Mouse (Mus musculus) neutrophil, adult 5-6 weeks (primary cell): Measurements from ENCODE around the gene Pik3r6. TPM values are rescaled to one million over a fixed set of nuclear protein-coding genes. Genes with fewer than 3 reads are reported as not detected.

Experiments
- ATAC-seq: fragments of 151-379, 151-347 bp; 2 replicates; pipeline ENCODE4 v1.8.0; 2017; ENCODE audit warnings: mild to moderate bottlenecking, moderate TSS enrichment; ENCODE audit not compliant: insufficient number of reproducible peaks, poor library complexity, low FRiP score, severe bottlenecking; ENCODE audit errors: extremely low read depth
- total RNA-seq: library from RNA; stranded (forward); fragments of 200-1000 nt; gene quantifications from 2 replicates; pipeline ENCODE4 v1.2.3, GENCODE M21; 2017

The Pik3r6 gene
- total RNA-seq, 1 experiment from 2014 or later: 31.0 TPM

GRCm38 (mm10) chr11:68485206-68485942, 17.4 kb upstream of the Pik3r6 start:
- peak; percentile 62; the same call in 1 of the 2 replicates for ATAC-seq

GRCm38 (mm10) chr11:68486093-68486492, 16.7 kb upstream of the Pik3r6 start:
- ATAC-seq: no peak

- ATAC-seq: no peak
These were observed 15.1 kb upstream of the Pik3r6 start for GRCm38 (mm10) chr11:68487720-68488119.

- ATAC-seq: no peak
These were observed 14.5 kb upstream of the Pik3r6 start for GRCm38 (mm10) chr11:68488256-68488824.

- no peak for ATAC-seq
These were observed 13.6 kb upstream of the Pik3r6 start for GRCm38 (mm10) chr11:68489236-68489635.

- no peak for ATAC-seq
These were observed 10.2 kb upstream of the Pik3r6 start for GRCm38 (mm10) chr11:68492592-68492991.

- ATAC-seq: no peak
These were observed 9.1 kb upstream of the Pik3r6 start for GRCm38 (mm10) chr11:68493760-68494159.

GRCm38 (mm10) chr11:68497081-68497480, 5.7 kb upstream of the Pik3r6 start:
- no peak for ATAC-seq

GRCm38 (mm10) chr11:68498517-68498916, 4.3 kb upstream of the Pik3r6 start:
- peak; percentile 57 for ATAC-seq

GRCm38 (mm10) chr11:68498999-68499699, 3.7 kb upstream of the Pik3r6 start:
- ATAC-seq: no peak

GRCm38 (mm10) chr11:68500949-68501350, 1.9 kb upstream of the Pik3r6 start:
- no peak for ATAC-seq

GRCm38 (mm10) chr11:68502408-68502807, 411 bp upstream of the Pik3r6 start:
- ATAC-seq: peak; percentile 27; the same call in 1 of the 2 replicates

- no peak for ATAC-seq
These were observed 2.1 kb downstream of the Pik3r6 start for GRCm38 (mm10) chr11:68504913-68505312.

- ATAC-seq: no peak
These were observed 4.4 kb downstream of the Pik3r6 start for GRCm38 (mm10) chr11:68507246-68507645.

GRCm38 (mm10) chr11:68508619-68509018, 5.8 kb downstream of the Pik3r6 start:
- no peak for ATAC-seq

- no peak for ATAC-seq
These were observed 6.4 kb downstream of the Pik3r6 start for GRCm38 (mm10) chr11:68509194-68509593.

- no peak for ATAC-seq
These were observed 11.2 kb downstream of the Pik3r6 start for GRCm38 (mm10) chr11:68513969-68514368.

- no peak for ATAC-seq
These were observed 16.5 kb downstream of the Pik3r6 start for GRCm38 (mm10) chr11:68519362-68519761.

GRCm38 (mm10) chr11:68519815-68520214, 17.0 kb downstream of the Pik3r6 start:
- no peak for ATAC-seq

- no peak for ATAC-seq
These were observed 17.6 kb downstream of the Pik3r6 start for GRCm38 (mm10) chr11:68520439-68520838.
